Mouse (Mus musculus) brain, embryonic 14.5 days (tissue): Measurements from ENCODE around the gene Mrpl48.

ENCODE experiments used
- CTCF ChIP-seq: fragments of 200-500 bp; IDR thresholded peaks from 2 replicates; pipeline ENCODE4 v1.5.1; 2012; ENCODE audit warnings: inconsistent platforms, mild to moderate bottlenecking, moderate library complexity, borderline replicate concordance; ENCODE audit not compliant: insufficient read depth, insufficient read length; ENCODE audit errors: extremely low read depth
- POLR2A ChIP-seq: fragments of 200-500 bp; IDR thresholded peaks from 2 replicates; pipeline ENCODE4 v1.6.1; 2012; ENCODE audit warnings: mild to moderate bottlenecking, inconsistent platforms, borderline replicate concordance; ENCODE audit not compliant: poor library complexity, insufficient read depth, insufficient read length, severe bottlenecking; ENCODE audit errors: extremely low read depth

GRCm38 (mm10) chr7:100650421-100650820 lies 42.3 kb upstream of the Mrpl48 start:
- TF ChIP-seq CTCF, result no peak
- no peak for TF ChIP-seq POLR2A
